Mouse (Mus musculus) intestine, embryonic 14.5 days (tissue): ENCODE measurements around the gene Rbpj. TPM values are rescaled to one million over a fixed set of nuclear protein-coding genes. Genes with fewer than 3 reads are reported as not detected.
"Not testable (repeated sequence)": the region's sequence is repeated elsewhere in the genome, so short reads cannot be mapped to it uniquely, and the experiment has no call there.

Experiments used
- ATAC-seq: fragments of 200-750 bp; cut with Nextera tagmentation; replicated peaks from 2 replicates; pipeline ENCODE4 v1.8.0; 2017; ENCODE audit warnings: low read depth, moderate number of reproducible peaks, moderate TSS enrichment, moderate library complexity; ENCODE audit not compliant: low FRiP score, low TSS enrichment
- DNase-seq: peaks from one replicate; pipeline ENCODE4 v3.0.0-alpha.2; 2018; ENCODE audit warnings: low spot score
- H3K27ac ChIP-seq: fragments of 300-500 bp; sonication (generic); 2 replicates; pipeline ENCODE4 v1.5.1; 2014; ENCODE audit warnings: low read depth, mild to moderate bottlenecking, control low read depth
- H3K27me3 ChIP-seq: fragments of 300-500 bp; sonication (generic); replicated peaks from 2 replicates; pipeline ENCODE4 v1.6.1; 2014; ENCODE audit warnings: low read length, control low read depth; ENCODE audit not compliant: control insufficient read depth, insufficient read depth
- H3K36me3 ChIP-seq: fragments of 300-500 bp; sonication (generic); 2 replicates; pipeline ENCODE4 v1.6.1; 2014; ENCODE audit warnings: low read length, control low read depth; ENCODE audit not compliant: control insufficient read depth, insufficient read depth
- H3K4me1 ChIP-seq: fragments of 300-500 bp; sonication (generic); replicated peaks from 2 replicates; pipeline ENCODE4 v1.6.1; 2014; ENCODE audit warnings: low read length, control low read depth, mixed read lengths; ENCODE audit not compliant: control insufficient read depth, insufficient read depth
- H3K4me2 ChIP-seq: fragments of 300-500 bp; sonication (generic); 2 replicates; pipeline ENCODE4 v1.6.1; 2014; ENCODE audit warnings: low read length
- H3K4me3 ChIP-seq: fragments of 300-500 bp; sonication (generic); 2 replicates; pipeline ENCODE4 v1.5.1; 2014; ENCODE audit warnings: low read depth, low read length, control low read depth, mixed read lengths
- H3K9ac ChIP-seq: fragments of 300-500 bp; sonication (generic); 2 replicates; pipeline ENCODE4 v1.6.1; 2014; ENCODE audit warnings: mild to moderate bottlenecking, low read length
- H3K9me3 ChIP-seq: fragments of 300-500 bp; sonication (generic); 2 replicates; pipeline ENCODE4 v1.6.1; 2016; ENCODE audit warnings: low read length, control low read depth; ENCODE audit not compliant: control insufficient read depth
- WGBS: fragments of 180-500 bp; shearing (Covaris S2); extraction: QIAGEN DNeasy Blood & Tissue Kit; methylation state at CpG from one replicate; pipeline ENCODE4 v1.1.7; 2014; 5-methylcytosine and 5-hydroxymethylcytosine counted together
- polyA plus RNA-seq: library from polyadenylated mRNA; unstranded; fragments of >200 nt; fragmentation: Nextera tagmentation; extraction: Ambion mirVana; gene quantifications from 2 replicates; pipeline ENCODE4 v1.2.1, GENCODE M21; 2014

The Rbpj gene
- polyA plus RNA-seq, 1 experiment from 2014 or later = 39.3 TPM

GRCm38 (mm10) chr5:53543399-53543798 lies 77.4 kb downstream of the Rbpj start:
- H3K9ac ChIP-seq = no peak overlapping the region
- DNase-seq (no peak), ATAC-seq (no peak)
- no peaks in the 10 kb centered on the region for H3K36me3 ChIP-seq
- no peak overlapping the region for H3K27ac ChIP-seq
- H3K4me2 ChIP-seq = no peak overlapping the region
- no peak overlapping the region for H3K4me3 ChIP-seq
- no peaks in the 10 kb centered on the region for H3K9me3 ChIP-seq
- H3K27me3 ChIP-seq = no peaks in the 10 kb centered on the region
- H3K4me1 ChIP-seq = no peaks in the 10 kb centered on the region
- 75% methylated on average over 4 of the region's 4 CpGs for WGBS

DNA sequence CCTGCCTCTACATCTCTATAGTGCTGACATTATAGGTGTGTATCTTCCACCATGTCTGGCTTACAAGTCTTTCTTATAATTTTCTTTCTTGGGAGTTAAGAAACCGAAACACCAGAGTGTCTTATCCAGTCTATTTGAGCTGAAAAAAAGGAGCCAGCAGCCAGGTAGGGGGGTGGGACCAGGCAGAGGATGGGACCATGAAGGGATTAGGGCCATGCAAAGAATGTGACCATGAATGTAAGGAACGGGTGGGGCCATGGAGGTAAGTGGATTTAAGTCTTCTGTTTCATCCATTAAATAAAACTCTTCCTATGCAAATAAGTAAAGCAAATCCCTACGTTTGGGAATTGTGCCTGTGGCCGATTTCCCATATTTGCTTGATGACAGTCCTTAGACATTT lies 78.0 kb downstream of the Rbpj start:
- Histone ChIP-seq H3K4me2 (no peak overlapping the region), H3K9ac (no peak overlapping the region), H3K27ac (no peak overlapping the region), H3K4me3 (no peak overlapping the region), H3K9me3 (no peaks in the 10 kb centered on the region), H3K27me3 (no peaks in the 10 kb centered on the region), H3K4me1 (no peaks in the 10 kb centered on the region), H3K36me3 (no peaks in the 10 kb centered on the region)
- WGBS = 87% methylated on average over 4 of the region's 4 CpGs
- ATAC-seq (no peak), DNase-seq (no peak)

GRCm38 (mm10) chr5:53546440-53546839 lies 80.5 kb downstream of the Rbpj start:
- 90% methylated on average over 6 of the region's 6 CpGs for WGBS
- H3K4me3 ChIP-seq = no peak overlapping the region
- no peak for ATAC-seq
- no peak for DNase-seq
- H3K9ac ChIP-seq = no peak overlapping the region
- H3K4me2 ChIP-seq = no peak overlapping the region
- H3K4me1 ChIP-seq = no peaks in the 10 kb centered on the region
- no peak overlapping the region for H3K27ac ChIP-seq
- no peaks in the 10 kb centered on the region for H3K9me3 ChIP-seq
- no peaks in the 10 kb centered on the region for H3K27me3 ChIP-seq
- H3K36me3 ChIP-seq = no peaks in the 10 kb centered on the region

- Histone ChIP-seq H3K9me3 (no peaks in the 10 kb centered on the region), H3K27ac (no peak overlapping the region), H3K4me3 (no peak overlapping the region), H3K36me3 (no peaks in the 10 kb centered on the region), H3K27me3 (no peaks in the 10 kb centered on the region), H3K9ac (no peak overlapping the region), H3K4me2 (no peak overlapping the region), H3K4me1 (no peaks in the 10 kb centered on the region)
- ATAC-seq (no peak), DNase-seq (no peak)
- 57% methylated on average over 9 of the region's 9 CpGs for WGBS
Observed at GRCm38 (mm10) chr5:53546979-53547472, 81.1 kb downstream of the Rbpj start.

DNA sequence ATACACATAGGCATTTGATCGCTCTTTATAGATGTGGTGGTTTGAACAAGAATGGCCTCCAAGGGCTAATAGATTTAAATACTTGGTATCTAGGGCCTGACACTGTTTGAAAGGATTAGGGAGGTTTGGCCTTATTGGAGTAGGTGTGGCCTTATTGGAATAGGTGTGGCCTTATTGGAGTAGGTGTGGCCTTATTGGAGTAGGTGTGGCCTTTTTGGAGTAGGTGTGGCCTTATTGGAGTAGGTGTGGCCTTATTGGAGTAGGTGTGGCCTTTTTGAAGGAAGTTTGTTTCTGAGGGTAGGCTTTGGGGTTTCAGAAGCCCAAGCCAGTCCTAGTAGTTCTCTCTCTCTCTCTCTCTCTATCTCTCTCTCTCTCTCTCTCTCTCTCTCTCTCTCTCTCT lies 84.4 kb downstream of the Rbpj start:
- H3K27ac ChIP-seq, H3K4me2 ChIP-seq, H3K4me3 ChIP-seq, ATAC-seq, DNase-seq, H3K4me1 ChIP-seq, H3K9me3 ChIP-seq, H3K27me3 ChIP-seq, H3K36me3 ChIP-seq, H3K9ac ChIP-seq: not testable (repeated sequence)
- WGBS = 98% methylated on average over 1 of the region's 1 CpGs

- no peak for ATAC-seq
- Histone ChIP-seq H3K4me2 (no peak overlapping the region), H3K27ac (no peak overlapping the region), H3K36me3 (no peaks in the 10 kb centered on the region), H3K9me3 (no peaks in the 10 kb centered on the region), H3K4me1 (no peaks in the 10 kb centered on the region), H3K27me3 (no peaks in the 10 kb centered on the region), H3K9ac (no peak overlapping the region), H3K4me3 (no peak overlapping the region)
- 74% methylated on average over 6 of the region's 6 CpGs for WGBS
- no peak for DNase-seq
Observed at GRCm38 (mm10) chr5:53551394-53551793, 85.4 kb downstream of the Rbpj start.

DNA sequence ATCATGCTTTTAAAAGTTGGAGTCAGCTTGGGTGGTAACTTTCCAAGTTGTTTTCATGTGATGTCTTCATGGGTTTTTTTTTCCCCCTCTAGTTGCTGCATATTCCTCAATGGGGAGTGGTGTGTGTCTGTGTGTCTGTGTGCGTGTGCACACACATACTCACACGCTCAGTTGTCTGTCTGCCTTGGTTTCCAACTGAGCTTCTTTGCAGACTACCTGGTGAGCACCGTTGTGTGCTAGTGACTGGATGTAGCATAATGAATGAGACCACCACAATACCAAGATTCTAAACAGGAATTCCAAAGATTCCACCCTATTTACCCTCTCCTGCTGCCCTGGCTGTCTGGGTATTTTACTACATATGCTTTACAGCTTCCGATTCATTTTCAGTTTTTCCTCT lies 86.0 kb downstream of the Rbpj start:
- 69% methylated on average over 4 of the region's 4 CpGs for WGBS
- DNase-seq = no peak
- Histone ChIP-seq H3K9ac (no peak overlapping the region), H3K9me3 (no peaks in the 10 kb centered on the region), H3K4me2 (no peak overlapping the region), H3K4me1 (no peaks in the 10 kb centered on the region), H3K27me3 (no peaks in the 10 kb centered on the region), H3K4me3 (no peak overlapping the region), H3K36me3 (no peaks in the 10 kb centered on the region), H3K27ac (no peak overlapping the region)
- ATAC-seq = no peak

GRCm38 (mm10) chr5:53553281-53553680 lies 87.3 kb downstream of the Rbpj start:
- Histone ChIP-seq H3K9ac (no peak overlapping the region), H3K9me3 (no peaks in the 10 kb centered on the region), H3K36me3 (no peaks in the 10 kb centered on the region), H3K4me1 (no peaks in the 10 kb centered on the region), H3K27me3 (no peaks in the 10 kb centered on the region), H3K4me2 (no peak overlapping the region), H3K27ac (no peak overlapping the region), H3K4me3 (no peak overlapping the region)
- no peak for ATAC-seq
- WGBS = 91% methylated on average over 1 of the region's 1 CpGs
- DNase-seq = no peak

DNA sequence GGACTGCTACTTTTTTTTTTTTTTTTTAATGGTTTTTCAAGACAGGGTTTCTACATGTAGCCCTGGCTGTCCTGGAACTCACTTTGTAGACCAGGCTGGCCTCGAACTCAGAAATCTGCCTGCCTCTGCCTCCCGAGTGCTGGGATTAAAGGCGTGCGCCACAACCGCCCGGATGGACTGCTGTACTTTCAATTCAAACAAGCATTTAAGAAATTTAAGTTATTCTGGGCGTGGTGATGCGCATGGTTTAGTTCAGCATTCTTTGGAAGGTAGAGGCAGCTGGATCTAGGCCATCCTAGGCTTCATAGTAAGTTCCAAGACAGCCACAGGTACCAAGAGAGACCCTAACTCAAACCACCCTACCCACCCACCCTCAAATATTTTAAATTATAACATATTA lies 88.2 kb downstream of the Rbpj start:
- Histone ChIP-seq H3K4me2 (no peak overlapping the region), H3K9me3 (no peaks in the 10 kb centered on the region), H3K27ac (no peak overlapping the region), H3K9ac (no peak overlapping the region), H3K36me3 (no peaks in the 10 kb centered on the region), H3K4me3 (no peak overlapping the region), H3K4me1 (no peaks in the 10 kb centered on the region), H3K27me3 (no peaks in the 10 kb centered on the region)
- no peak for ATAC-seq
- DNase-seq = no peak
- 93% methylated on average over 8 of the region's 8 CpGs for WGBS
